Comparison of ENCODE assay signal across 21 mouse cellular contexts in the genomic region with DNA sequence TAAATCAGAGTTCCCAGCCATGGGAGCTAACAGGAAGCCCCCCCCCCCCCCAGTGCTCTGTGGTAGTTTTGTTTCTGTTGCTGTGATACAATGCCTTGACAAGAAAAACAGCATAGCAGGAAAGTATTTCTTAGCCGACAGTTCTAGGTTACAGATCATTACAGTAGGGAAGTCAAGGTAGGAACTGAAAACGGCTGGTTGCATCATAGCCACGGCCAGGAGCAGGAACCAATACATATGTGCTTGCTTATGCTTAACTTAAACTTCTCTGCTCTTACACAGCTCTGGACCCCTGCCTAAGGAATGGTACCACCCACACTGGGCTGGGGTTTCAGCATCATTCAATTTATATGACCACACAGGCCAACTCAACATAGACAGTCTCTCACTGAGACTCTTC. TPM values are rescaled to one million over a fixed set of nuclear protein-coding genes. Genes with fewer than 3 reads are reported as not detected.
DNase-seq lines count a peak whose midpoint lies in the region; ATAC-seq and TF ChIP-seq lines count a peak whose summit lies in the region.
"Had no signal": no experiment of that assay in that cellular context is flagged by ENCODE, and none has a peak within 500 bp of the region (broad histone marks: within the 10 kb centered on the region; RNA-seq: fewer than 3 reads in every experiment).

No protein-coding gene starts in this region.

- no peak overlapping the region for H3K9ac ChIP-seq in intestine, embryonic 16.5 days (ENCODE audit: low read depth, low read length)
- no peak overlapping the region for H3K9ac ChIP-seq in intestine, embryonic 15.5 days
- no peak overlapping the region for H3K9ac ChIP-seq in hindbrain, embryonic 16.5 days (ENCODE audit: low read depth, low read length)
- H3K9ac ChIP-seq: hindbrain, embryonic 15.5 days; limb, embryonic 12.5 days; midbrain, embryonic 15.5 days; neural tube, embryonic 13.5 days had no signal

- no peaks in the 10 kb centered on the region for H3K9me3 ChIP-seq in intestine, embryonic 16.5 days (ENCODE audit: control insufficient read depth, low read length)
- H3K9me3 ChIP-seq in intestine, embryonic 15.5 days = no peaks in the 10 kb centered on the region
- no peaks in the 10 kb centered on the region for H3K9me3 ChIP-seq in hindbrain, embryonic 16.5 days (ENCODE audit: control insufficient read depth, low read length)
- H3K9me3 ChIP-seq: hindbrain, embryonic 15.5 days; midbrain, embryonic 15.5 days had no signal

- TF ChIP-seq POLR2A in spleen, adult 2 months (IDR thresholded peaks at IDR 0.05; ENCODE audit: low read depth, low read length) = no peak

- TF ChIP-seq CTCF in spleen, adult 2 months (IDR thresholded peaks at IDR 0.05; ENCODE audit: extremely low read depth, insufficient read depth, insufficient read length, insufficient replicate concordance) = no peak

- H3K4me2 ChIP-seq in intestine, embryonic 16.5 days (ENCODE audit: low read depth, low read length) = no peak overlapping the region
- no peak overlapping the region for H3K4me2 ChIP-seq in intestine, embryonic 15.5 days (replicated peaks)
- no peak overlapping the region for H3K4me2 ChIP-seq in hindbrain, embryonic 16.5 days (ENCODE audit: low read length)
- H3K4me2 ChIP-seq: hindbrain, embryonic 15.5 days; limb, embryonic 12.5 days; midbrain, embryonic 15.5 days; neural tube, embryonic 13.5 days had no signal

- H3K27me3 ChIP-seq in intestine, embryonic 16.5 days (replicated peaks; ENCODE audit: control insufficient read depth, insufficient read depth, low read length) = peaks cover 9% of the 10 kb centered on the region; the same call in 1 of the 2 replicates
- H3K27me3 ChIP-seq in intestine, embryonic 15.5 days (replicated peaks) = peaks cover 21% of the 10 kb centered on the region
- no peaks in the 10 kb centered on the region for H3K27me3 ChIP-seq in spleen, adult 2 months (ENCODE audit: control insufficient read depth, insufficient read depth, low read length)
- no peaks in the 10 kb centered on the region for H3K27me3 ChIP-seq in splenic B cell, adult 2 months (ENCODE audit: control insufficient read depth, insufficient read depth, low read length, poor library complexity, severe bottlenecking)
- H3K27me3 ChIP-seq in hindbrain, embryonic 16.5 days (replicated peaks; ENCODE audit: control insufficient read depth, insufficient read depth, low read length) = peaks cover 12% of the 10 kb centered on the region; the same call in 1 of the 2 replicates

- peak; percentile 19 to 77 for DNase-seq in spleen, adult 2 months (ENCODE audit: low read depth in 1 of 2, low spot score in 2 of 2)
- DNase-seq in spleen, adult 12 weeks (ENCODE audit: low spot score) = no peak
- peak; percentile 40 to 51 for DNase-seq in lung, postnatal 4 days
- peak; percentile 90 for DNase-seq in splenic B cell, adult 2 months (ENCODE audit: low read depth, low spot score)
- no peak for DNase-seq in right cerebral cortex, adult 2 months (ENCODE audit: low spot score in 2 of 2)
- DNase-seq: adrenal gland, postnatal 14 days; cerebellum, postnatal 10 days; heart, adult 2 months; kidney, adult 8-10 months; retina, postnatal 1 day; thymus, adult 18-20 months had no signal

- 73% methylated on average over 3 of the region's 3 CpGs for WGBS in intestine, embryonic 16.5 days
- 65% methylated on average over 3 of the region's 3 CpGs for WGBS in intestine, embryonic 15.5 days
- WGBS in spleen, adult 2 months = 5% methylated on average over 3 of the region's 3 CpGs
- 78% methylated on average over 3 of the region's 3 CpGs for WGBS in hindbrain, embryonic 16.5 days

- no peak for ATAC-seq in intestine, embryonic 16.5 days
- ATAC-seq in intestine, embryonic 15.5 days = no peak
- ATAC-seq in hindbrain, embryonic 16.5 days = no peak
- ATAC-seq: forebrain, embryonic 14.5 days; midbrain, embryonic 15.5 days had no signal

- H3K4me1 ChIP-seq in intestine, embryonic 16.5 days (ENCODE audit: control insufficient read depth, insufficient read depth, low read length) = peaks cover 5% of the 10 kb centered on the region
- H3K4me1 ChIP-seq in intestine, embryonic 15.5 days (replicated peaks) = peaks cover 14% of the 10 kb centered on the region
- peaks cover 37% of the 10 kb centered on the region for H3K4me1 ChIP-seq in spleen, adult 2 months (ENCODE audit: control insufficient read depth, insufficient read depth, insufficient read length)
- H3K4me1 ChIP-seq in hindbrain, embryonic 16.5 days (ENCODE audit: control insufficient read depth, insufficient read depth, low read depth, low read length) = peaks cover 8% of the 10 kb centered on the region

- H3K36me3 ChIP-seq in intestine, embryonic 16.5 days (ENCODE audit: control insufficient read depth, insufficient read depth, low read length) = no peaks in the 10 kb centered on the region
- no peaks in the 10 kb centered on the region for H3K36me3 ChIP-seq in intestine, embryonic 15.5 days
- no peaks in the 10 kb centered on the region for H3K36me3 ChIP-seq in spleen, adult 2 months (ENCODE audit: control insufficient read depth, insufficient read depth, low read length)
- no peaks in the 10 kb centered on the region for H3K36me3 ChIP-seq in splenic B cell, adult 2 months (ENCODE audit: control insufficient read depth, insufficient read depth, low read length, poor library complexity, severe bottlenecking)
- H3K36me3 ChIP-seq in hindbrain, embryonic 16.5 days (ENCODE audit: control insufficient read depth, insufficient read depth, low read length) = no peaks in the 10 kb centered on the region
- H3K36me3 ChIP-seq: hindbrain, embryonic 15.5 days; limb, embryonic 12.5 days; midbrain, embryonic 15.5 days; neural tube, embryonic 13.5 days had no signal

- H3K27ac ChIP-seq in intestine, embryonic 16.5 days (ENCODE audit: low read length) = 0 out of 2 replicates have a peak overlapping the region, but pooled peaks have one; percentile 5
- H3K27ac ChIP-seq in intestine, embryonic 15.5 days = no peak overlapping the region
- H3K27ac ChIP-seq in spleen, adult 2 months (ENCODE audit: insufficient read depth, low read length) = peak overlapping the region; percentile 88
- no peak overlapping the region for H3K27ac ChIP-seq in hindbrain, embryonic 16.5 days (ENCODE audit: low read depth, low read length)
- H3K27ac ChIP-seq: heart, adult 2 months; hindbrain, embryonic 15.5 days; layer of hippocampus, adult 2 months; left cerebral cortex, adult 2 months; limb, embryonic 12.5 days; midbrain, embryonic 15.5 days; neural tube, embryonic 13.5 days had no signal

- H3K4me3 ChIP-seq in intestine, embryonic 16.5 days (ENCODE audit: low read length) = no peak overlapping the region
- no peak overlapping the region for H3K4me3 ChIP-seq in intestine, embryonic 15.5 days (replicated peaks)
- H3K4me3 ChIP-seq in spleen, adult 2 months (ENCODE audit: extremely low read depth, insufficient read depth, insufficient read length) = no peak overlapping the region
- no peak overlapping the region for H3K4me3 ChIP-seq in hindbrain, embryonic 16.5 days (ENCODE audit: low read length)
- H3K4me3 ChIP-seq: heart, adult 2 months; hindbrain, embryonic 15.5 days; layer of hippocampus, adult 2 months; left cerebral cortex, adult 2 months; limb, embryonic 12.5 days; midbrain, embryonic 15.5 days; neural tube, embryonic 13.5 days had no signal

RNA-seq across cellular contexts. Expression of gene Amz1, which starts 9.4 kb away (rescaled TPM):
- polyA plus RNA-seq in intestine, embryonic 16.5 days (2015; fragmentation: Nextera tagmentation; extraction: Ambion mirVana) = 1.4 and 1.5 TPM in 2 replicates
- polyA plus RNA-seq in intestine, embryonic 15.5 days (2015; fragmentation: Nextera tagmentation; extraction: Ambion mirVana) = 1.1 TPM in 2 replicates
- 17.6 and 19.1 TPM in 2 replicates for polyA plus RNA-seq in spleen, adult 2 months (2012; rRNA removed)
- 6.3 and 6.6 TPM in 2 replicates for polyA plus RNA-seq in hindbrain, embryonic 16.5 days (2015; fragmentation: Nextera tagmentation; extraction: Ambion mirVana)

RNA-seq across cellular contexts. Expression of gene Brat1, which starts 28.5 kb away (rescaled TPM):
- polyA plus RNA-seq in intestine, embryonic 16.5 days (2015; fragmentation: Nextera tagmentation; extraction: Ambion mirVana) = 19.0 and 20.0 TPM in 2 replicates
- polyA plus RNA-seq in intestine, embryonic 15.5 days (2015; fragmentation: Nextera tagmentation; extraction: Ambion mirVana) = 18.9 and 20.3 TPM in 2 replicates
- 28.3 and 40.5 TPM in 2 replicates for polyA plus RNA-seq in spleen, adult 2 months (2012; rRNA removed)
- polyA plus RNA-seq in hindbrain, embryonic 16.5 days (2015; fragmentation: Nextera tagmentation; extraction: Ambion mirVana) = 24.3 and 27.4 TPM in 2 replicates

RNA-seq across cellular contexts. Expression of gene Iqce, which starts 31.2 kb away (rescaled TPM):
- 16.7 and 18.2 TPM in 2 replicates for polyA plus RNA-seq in intestine, embryonic 16.5 days (2015; fragmentation: Nextera tagmentation; extraction: Ambion mirVana)
- polyA plus RNA-seq in intestine, embryonic 15.5 days (2015; fragmentation: Nextera tagmentation; extraction: Ambion mirVana) = 18.8 and 19.4 TPM in 2 replicates
- 12.2 and 12.5 TPM in 2 replicates for polyA plus RNA-seq in spleen, adult 2 months (2012; rRNA removed)
- 27.9 and 28.6 TPM in 2 replicates for polyA plus RNA-seq in hindbrain, embryonic 16.5 days (2015; fragmentation: Nextera tagmentation; extraction: Ambion mirVana)

Comparison
In these comparisons a context has a peak if more than half of its experiments do, and no peak if none do; other contexts are left out.
1. H3K27ac ChIP-seq: peak in intestine, embryonic 16.5 days (single experiment) and spleen, adult 2 months (single experiment); none in intestine, embryonic 15.5 days (single experiment) and hindbrain, embryonic 16.5 days (single experiment).
2. DNase-seq: peak in spleen, adult 2 months (2 of 2), lung, postnatal 4 days (2 of 2) and splenic B cell, adult 2 months (single experiment); none in spleen, adult 12 weeks (single experiment) and right cerebral cortex, adult 2 months (0 of 2).